Mouse (Mus musculus): Measurements from ENCODE around the gene Adam17.

DNA sequence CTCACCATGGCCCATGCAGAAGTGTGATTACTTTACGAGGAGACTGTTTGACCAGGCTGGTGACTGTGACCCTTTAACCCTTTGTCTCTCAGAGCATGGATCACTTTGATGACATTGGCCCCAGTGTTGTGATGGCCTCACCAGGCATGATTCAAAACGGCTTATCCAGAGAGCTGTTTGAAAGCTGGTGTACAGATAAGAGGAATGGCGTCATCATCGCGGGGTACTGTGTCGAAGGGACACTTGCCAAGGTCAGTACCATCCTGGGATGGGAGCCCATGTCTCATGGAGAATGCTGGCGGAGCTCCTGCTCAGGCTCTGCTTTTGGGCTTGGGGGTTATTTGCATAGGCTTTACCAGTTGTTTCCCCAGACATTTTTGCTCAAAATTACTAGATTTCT is 72.1 kb downstream of the Adam17 start:
- TF ChIP-seq CTCF (IDR thresholded peaks at IDR 0.05; ENCODE audit: low read depth), result no peak
- TF ChIP-seq EP300 (optimal IDR thresholded peaks at IDR 0.05), result no peak

Measured in stomach, postnatal 0 days (tissue).